Mouse (Mus musculus) stomach, postnatal 0 days (tissue): ENCODE results near the gene Elf2. TPM values are rescaled to one million over a fixed set of nuclear protein-coding genes. Genes with fewer than 3 reads are reported as not detected.

Source experiments
- ATAC-seq: fragments of 200-750 bp; cut with Nextera tagmentation; 2 replicates; pipeline ENCODE4 v1.8.0; 2017; ENCODE audit not compliant: low FRiP score, low TSS enrichment
- DNase-seq: peaks from one replicate; pipeline ENCODE4 v3.0.0-alpha.2; 2016; ENCODE audit warnings: low spot score
- H3K27ac ChIP-seq: fragments of 300-500 bp; sonication (generic); replicated peaks from 2 replicates; pipeline ENCODE4 v1.5.1; 2014; ENCODE audit warnings: mild to moderate bottlenecking, control low read depth
- H3K27me3 ChIP-seq: fragments of 300-500 bp; sonication (generic); 2 replicates; pipeline ENCODE4 v1.6.1; 2014; ENCODE audit warnings: low read length; ENCODE audit not compliant: control insufficient read depth, insufficient read depth
- H3K36me3 ChIP-seq: fragments of 300-500 bp; sonication (generic); 2 replicates; pipeline ENCODE4 v1.6.1; 2014; ENCODE audit warnings: low read length, mixed read lengths; ENCODE audit not compliant: control insufficient read depth, insufficient read depth
- H3K4me1 ChIP-seq: fragments of 300-500 bp; sonication (generic); replicated peaks from 2 replicates; pipeline ENCODE4 v1.6.1; 2014; ENCODE audit warnings: antibody characterized with exemption; ENCODE audit not compliant: control insufficient read depth, insufficient read depth
- H3K4me2 ChIP-seq: fragments of 300-500 bp; sonication (generic); replicated peaks from 2 replicates; pipeline ENCODE4 v1.6.1; 2014; ENCODE audit warnings: low read depth, mild to moderate bottlenecking, control low read depth, moderate library complexity
- H3K4me3 ChIP-seq: fragments of 300-500 bp; sonication (generic); 2 replicates; pipeline ENCODE4 v1.5.1; 2014; ENCODE audit warnings: low read depth, low read length, control low read depth
- H3K9ac ChIP-seq: fragments of 300-500 bp; sonication (generic); 2 replicates; pipeline ENCODE4 v1.6.1; 2014; ENCODE audit warnings: mild to moderate bottlenecking, low read length, control low read depth, mixed read lengths
- H3K9me3 ChIP-seq: fragments of 300-500 bp; sonication (generic); 2 replicates; pipeline ENCODE4 v1.6.1; 2016; ENCODE audit warnings: low read length; ENCODE audit not compliant: control insufficient read depth
- CTCF ChIP-seq: IDR thresholded peaks from 2 replicates; pipeline ENCODE4 v1.5.1; 2016; ENCODE audit warnings: antibody characterized with exemption, low read depth, mild to moderate bottlenecking, moderate library complexity
- EP300 ChIP-seq: optimal IDR thresholded peaks from 2 replicates; pipeline ENCODE3; 2016; ENCODE audit warnings: antibody characterized with exemption
- WGBS: fragments of 180-500 bp; shearing (Covaris S2); extraction: QIAGEN DNeasy Blood & Tissue Kit; methylation state at CpG from one replicate; pipeline ENCODE4 v1.1.7; 2014; 5-methylcytosine and 5-hydroxymethylcytosine counted together
- polyA plus RNA-seq: library from polyadenylated mRNA; unstranded; fragments of >200 nt; fragmentation: Nextera tagmentation; extraction: Ambion mirVana; gene quantifications from 2 replicates; pipeline ENCODE4 v1.2.1, GENCODE M21; 2015

Elf2 gene
- polyA plus RNA-seq, 1 experiment from 2014 or later = 36.3 TPM

DNA sequence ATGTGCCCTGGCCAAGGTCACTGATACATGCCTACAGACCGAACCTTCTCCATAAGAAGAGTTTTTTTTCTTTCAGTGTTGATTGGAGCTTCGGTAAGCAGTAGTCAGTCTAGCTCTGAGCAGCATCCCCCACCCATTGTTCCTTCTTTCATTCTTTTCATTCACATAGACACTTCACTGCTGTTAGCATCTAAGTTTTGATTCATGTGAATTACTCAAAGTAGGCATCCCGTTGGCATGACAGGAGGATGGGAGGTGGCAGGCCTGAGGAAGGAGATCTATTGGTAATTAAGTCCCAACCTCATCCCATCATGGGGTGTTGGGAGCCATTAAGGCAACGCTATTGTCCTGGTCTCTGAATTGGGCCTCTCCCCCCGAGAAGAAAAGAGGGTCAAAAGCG lies 124.8 kb downstream of the Elf2 start:
- Histone ChIP-seq H3K9me3 (no peaks in the 10 kb centered on the region), H3K4me1 (no peaks in the 10 kb centered on the region), H3K27me3 (no peaks in the 10 kb centered on the region), H3K27ac (no peak overlapping the region), H3K4me3 (no peak overlapping the region), H3K9ac (no peak overlapping the region), H3K4me2 (no peak overlapping the region), H3K36me3 (no peaks in the 10 kb centered on the region)
- no peak for ATAC-seq
- DNase-seq = no peak
- 96% methylated on average over 4 of the region's 6 CpGs for WGBS
- no peak for TF ChIP-seq EP300
- no peak for TF ChIP-seq CTCF

DNA sequence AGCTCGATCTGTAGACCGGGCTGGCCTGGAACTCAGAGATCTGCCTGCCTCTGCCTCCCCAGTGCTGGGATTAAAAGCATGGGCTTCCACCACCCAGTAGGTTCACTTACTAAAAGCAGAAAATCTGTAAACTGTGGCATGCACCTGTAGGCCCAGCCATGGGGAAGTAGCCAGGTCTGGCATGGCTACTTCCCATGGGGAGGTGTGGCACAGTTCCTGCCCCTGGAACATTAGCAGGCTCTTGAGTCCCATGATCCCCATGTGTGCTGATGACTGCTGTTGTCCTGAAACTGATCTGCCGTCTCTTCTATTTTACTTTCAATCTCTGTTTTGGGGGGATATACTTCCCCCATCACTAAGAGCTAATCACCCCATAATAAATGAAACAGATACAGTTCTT lies 127.4 kb downstream of the Elf2 start:
- Histone ChIP-seq H3K4me1 (no peaks in the 10 kb centered on the region), H3K27ac (no peak overlapping the region), H3K9me3 (no peaks in the 10 kb centered on the region), H3K4me3 (no peak overlapping the region), H3K4me2 (no peak overlapping the region), H3K9ac (no peak overlapping the region), H3K27me3 (no peaks in the 10 kb centered on the region), H3K36me3 (no peaks in the 10 kb centered on the region)
- no peak for DNase-seq
- WGBS = 98% methylated on average over 3 of the region's 3 CpGs
- no peak for TF ChIP-seq CTCF
- TF ChIP-seq EP300 = no peak
- ATAC-seq = no peak

DNA sequence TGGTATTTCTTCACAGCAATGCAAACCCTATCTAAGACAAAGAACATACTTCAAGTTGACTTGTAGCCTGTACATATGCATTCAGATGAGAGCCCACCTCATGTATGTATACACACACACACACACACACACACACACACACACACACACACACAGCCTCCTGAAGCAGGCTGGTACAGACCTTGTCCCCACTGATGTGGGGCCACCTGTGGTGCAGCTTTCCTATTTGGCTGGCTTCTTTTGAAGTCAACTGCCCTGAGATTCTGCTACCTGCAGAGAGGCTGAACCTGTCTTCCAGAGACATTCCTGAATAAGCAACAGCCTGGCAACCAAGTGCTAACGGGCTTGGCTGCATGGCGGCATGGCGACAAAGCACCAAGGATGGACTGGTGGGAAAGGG lies 130.0 kb downstream of the Elf2 start:
- no peak overlapping the region for H3K4me3 ChIP-seq
- no peaks in the 10 kb centered on the region for H3K4me1 ChIP-seq
- no peak overlapping the region for H3K4me2 ChIP-seq
- no peak overlapping the region for H3K9ac ChIP-seq
- TF ChIP-seq CTCF (no peak), EP300 (no peak)
- H3K9me3 ChIP-seq = no peaks in the 10 kb centered on the region
- H3K27ac ChIP-seq = no peak overlapping the region
- no peaks in the 10 kb centered on the region for H3K27me3 ChIP-seq
- ATAC-seq (no peak), DNase-seq (no peak)
- no peaks in the 10 kb centered on the region for H3K36me3 ChIP-seq
- 97% methylated on average over 3 of the region's 3 CpGs for WGBS

DNA sequence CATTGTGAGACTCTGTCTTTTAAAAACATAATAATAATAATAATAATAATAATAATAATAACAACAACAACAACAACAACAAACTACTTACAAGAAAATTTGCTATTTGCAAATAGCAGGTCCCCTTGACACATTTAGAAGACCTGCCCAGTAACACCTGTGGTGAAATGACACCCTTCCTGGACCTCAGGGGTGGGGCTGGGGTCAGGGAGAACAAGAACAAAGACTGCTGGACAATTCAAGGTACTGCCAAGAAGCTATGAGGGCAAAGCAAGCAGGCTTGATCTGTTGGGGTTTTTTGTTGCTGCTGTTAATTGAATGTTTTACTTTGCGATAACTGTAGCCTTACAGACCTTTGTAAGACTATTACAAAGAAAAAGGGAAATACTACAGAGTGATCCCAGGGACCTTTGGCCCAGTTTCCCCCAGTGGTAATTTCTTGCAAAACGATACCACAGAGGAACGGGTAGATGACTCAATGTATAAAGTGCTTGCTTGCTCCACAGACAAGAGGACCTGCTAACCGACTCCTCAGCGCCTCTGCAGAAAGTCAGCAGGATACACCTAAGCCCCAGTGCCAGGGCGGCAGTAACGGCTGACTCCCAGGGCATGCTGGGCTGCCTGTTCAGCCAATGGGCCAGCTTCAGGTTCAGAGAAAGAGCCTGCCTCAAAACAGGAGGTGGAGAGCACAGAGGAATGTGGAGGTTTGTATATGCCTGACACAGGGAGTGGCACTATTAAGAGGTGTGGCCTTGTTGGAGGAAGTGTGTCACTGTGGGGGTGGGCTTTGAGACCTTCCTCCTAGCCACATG lies 130.8 kb downstream of the Elf2 start:
- ATAC-seq (peak; percentile 74), DNase-seq (no peak)
- H3K4me2 ChIP-seq = no peak overlapping the region
- no peak overlapping the region for H3K4me3 ChIP-seq
- H3K36me3 ChIP-seq = no peaks in the 10 kb centered on the region
- H3K4me1 ChIP-seq = no peaks in the 10 kb centered on the region
- 72% methylated on average over 7 of the region's 7 CpGs for WGBS
- H3K27me3 ChIP-seq = no peaks in the 10 kb centered on the region
- TF ChIP-seq CTCF = no peak
- TF ChIP-seq EP300 = no peak
- no peak overlapping the region for H3K9ac ChIP-seq
- H3K27ac ChIP-seq = peak overlapping the region; percentile 46; the same call in 1 of the 2 replicates
- no peaks in the 10 kb centered on the region for H3K9me3 ChIP-seq

DNA sequence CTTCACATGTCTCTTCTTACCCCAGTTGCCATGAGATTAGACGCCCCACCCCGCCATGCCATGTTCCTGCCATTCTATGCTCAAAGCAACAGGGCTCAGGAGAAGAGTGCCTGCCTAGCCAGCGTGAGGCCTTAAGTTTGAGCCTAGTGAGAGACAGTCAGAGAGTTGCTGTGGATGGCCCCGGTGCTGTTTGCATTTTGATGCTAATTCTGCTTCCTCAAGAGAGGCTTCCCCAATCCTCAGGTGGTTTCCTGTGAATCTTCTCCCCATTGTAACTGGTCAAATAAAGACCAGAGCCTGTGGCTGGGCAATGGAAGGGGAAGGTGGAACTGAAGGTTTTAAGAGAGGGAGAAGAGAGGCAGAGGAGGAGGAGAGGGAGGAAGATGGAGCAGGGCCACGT lies 131.8 kb downstream of the Elf2 start:
- H3K4me2 ChIP-seq = no peak overlapping the region
- H3K9me3 ChIP-seq = no peaks in the 10 kb centered on the region
- DNase-seq (no peak), ATAC-seq (no peak)
- H3K27ac ChIP-seq = 0 out of 2 replicates have a peak overlapping the region, but pooled peaks have one; percentile 49
- TF ChIP-seq CTCF (no peak), EP300 (no peak)
- WGBS = 67% methylated on average over 5 of the region's 5 CpGs
- no peaks in the 10 kb centered on the region for H3K4me1 ChIP-seq
- no peak overlapping the region for H3K9ac ChIP-seq
- H3K4me3 ChIP-seq = no peak overlapping the region
- H3K27me3 ChIP-seq = no peaks in the 10 kb centered on the region
- no peaks in the 10 kb centered on the region for H3K36me3 ChIP-seq

DNA sequence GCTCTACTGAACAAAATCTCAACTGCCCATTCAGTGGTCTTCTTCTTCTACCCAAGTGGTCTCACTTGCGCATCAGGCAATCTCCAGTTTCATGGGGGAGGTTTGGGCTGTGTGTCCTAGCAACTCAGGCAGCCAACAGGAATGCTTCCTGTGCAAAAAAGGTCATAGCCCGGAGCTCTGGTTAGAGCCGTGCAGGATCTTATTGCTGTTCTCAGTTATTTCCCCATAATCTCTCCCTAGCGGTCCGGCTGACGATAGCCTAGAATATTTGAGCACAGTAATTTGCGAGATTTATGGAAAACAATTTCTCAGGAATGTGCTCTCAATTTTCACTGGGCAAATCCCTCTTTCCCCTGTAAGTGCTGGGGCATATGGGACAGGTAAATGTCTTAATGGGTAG lies 133.9 kb downstream of the Elf2 start:
- WGBS = 72% methylated on average over 7 of the region's 7 CpGs
- DNase-seq (no peak), ATAC-seq (no peak)
- no peaks in the 10 kb centered on the region for H3K36me3 ChIP-seq
- no peak for TF ChIP-seq CTCF
- TF ChIP-seq EP300 = no peak
- no peaks in the 10 kb centered on the region for H3K9me3 ChIP-seq
- no peaks in the 10 kb centered on the region for H3K4me1 ChIP-seq
- no peak overlapping the region for H3K4me3 ChIP-seq
- H3K9ac ChIP-seq = no peak overlapping the region
- no peaks in the 10 kb centered on the region for H3K27me3 ChIP-seq
- H3K27ac ChIP-seq = no peak overlapping the region
- no peak overlapping the region for H3K4me2 ChIP-seq
